Mouse (Mus musculus): ENCODE results near the gene Mrps24.

The Mrps24 gene

DNA sequence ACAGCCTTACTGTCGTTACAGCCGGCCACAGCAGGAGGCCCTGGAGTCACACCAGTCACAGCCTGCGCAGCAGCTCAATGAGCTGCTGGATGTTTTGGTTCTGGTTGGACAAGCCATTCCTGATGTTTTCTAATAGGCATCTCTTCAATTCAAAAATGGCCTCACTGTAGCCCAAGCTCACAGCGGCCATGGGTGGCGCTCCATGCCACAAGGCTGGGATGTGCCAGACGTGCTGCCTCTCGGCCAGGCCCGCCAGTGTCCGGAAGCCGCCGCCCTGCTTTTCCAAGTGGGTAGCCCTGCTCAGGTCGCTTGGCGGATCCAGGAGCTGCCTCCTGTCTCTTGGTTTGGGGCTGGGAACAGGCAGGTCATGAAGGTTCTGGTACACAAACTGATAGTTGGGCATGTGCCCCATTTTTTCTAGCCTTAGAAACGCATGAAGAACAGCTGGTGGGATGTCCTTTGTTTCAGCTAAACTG, at the start of gene Mrps24:
Mrps24 (minus strand) TSS at position 51 of the 476 bp plus-strand sequence.
- in situ Hi-C loops (cut with MboI; ENCODE audit: low sequenced_read_pairs), result no loop called here

DNA sequence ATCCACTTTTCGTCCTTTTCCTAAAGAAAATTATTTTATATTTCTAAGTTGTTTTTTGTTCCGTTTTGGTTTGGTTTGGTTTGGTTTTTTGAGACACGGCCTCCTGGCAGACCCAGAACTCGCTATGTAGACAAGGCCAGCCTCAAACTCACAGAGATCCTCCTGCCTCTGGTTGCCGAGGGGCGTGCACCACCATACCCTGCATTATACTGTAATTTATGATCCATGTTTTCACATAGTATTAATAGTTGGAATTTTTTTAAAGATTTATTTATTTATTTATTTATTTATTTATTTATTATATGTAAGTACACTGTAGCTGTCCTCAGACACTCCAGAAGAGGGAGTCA, 47.1 kb upstream of the Mrps24 start:
- in situ Hi-C loops (cut with MboI; ENCODE audit: low sequenced_read_pairs), result no loop called here

DNA sequence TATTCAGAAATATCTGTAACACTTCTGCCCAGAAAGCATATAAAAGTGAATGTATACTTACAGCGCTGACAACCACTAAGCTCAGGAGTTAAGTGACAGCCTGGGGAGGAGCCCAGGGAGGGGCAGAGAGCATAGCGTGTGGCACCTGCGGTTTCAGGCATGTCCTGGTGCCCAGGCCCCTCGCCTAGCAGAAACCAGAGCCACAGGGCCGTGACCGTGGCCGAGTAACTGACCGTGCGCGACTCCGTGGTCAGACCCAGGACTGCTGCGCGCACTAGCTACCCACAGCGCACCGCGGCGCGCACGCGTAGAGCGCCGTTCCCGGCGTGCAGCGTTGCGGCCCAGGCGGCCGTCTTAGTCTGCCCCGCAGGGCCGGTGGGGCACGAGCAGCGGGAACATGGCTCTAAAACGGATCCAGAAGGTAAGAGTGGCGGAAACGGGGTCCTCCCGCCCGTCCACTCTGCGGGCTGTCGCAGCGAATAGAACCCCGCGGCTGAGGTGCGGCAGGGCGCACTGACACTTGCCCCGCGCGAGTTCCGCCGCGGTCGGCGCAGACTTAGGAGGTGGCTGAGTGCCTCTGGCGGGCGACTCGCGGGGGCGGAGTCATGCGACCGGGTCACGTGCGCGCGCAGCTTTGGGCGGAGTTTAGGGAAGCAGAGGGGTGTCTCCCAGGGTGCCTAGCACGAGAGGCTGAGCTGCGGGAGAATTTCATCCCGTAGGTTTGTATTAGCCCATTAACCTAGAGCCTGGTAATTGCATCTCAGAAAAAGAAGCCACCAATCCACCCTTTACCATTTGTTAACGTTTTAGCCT, 46.5 kb upstream of the Mrps24 start, which contains the start of gene Urgcp:
Urgcp (minus strand) TSS at position 557 of the 813 bp plus-strand sequence.
- in situ Hi-C loops (cut with MboI; ENCODE audit: low sequenced_read_pairs), result no loop called here

DNA sequence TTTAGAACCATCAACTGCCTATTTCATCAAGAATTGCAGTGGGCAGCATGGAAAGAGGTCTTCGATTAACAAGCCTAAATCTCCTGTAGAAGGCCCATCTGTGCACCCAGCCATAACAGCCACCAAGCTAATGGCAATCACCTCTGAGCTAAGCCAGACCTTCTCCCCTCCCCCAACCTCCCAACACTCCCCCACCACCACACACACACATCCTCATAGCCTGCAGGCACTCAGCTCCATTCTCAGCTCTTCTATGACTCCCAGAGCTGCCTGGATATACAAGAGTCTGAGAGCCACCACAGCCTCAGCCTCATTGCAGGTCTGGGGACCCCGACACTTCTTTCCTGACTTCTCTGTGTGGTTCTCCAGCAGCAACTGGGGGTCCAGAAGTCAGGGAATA, 38.3 kb upstream of the Mrps24 start:
- in situ Hi-C loops (cut with MboI; ENCODE audit: low sequenced_read_pairs), result no loop called here

DNA sequence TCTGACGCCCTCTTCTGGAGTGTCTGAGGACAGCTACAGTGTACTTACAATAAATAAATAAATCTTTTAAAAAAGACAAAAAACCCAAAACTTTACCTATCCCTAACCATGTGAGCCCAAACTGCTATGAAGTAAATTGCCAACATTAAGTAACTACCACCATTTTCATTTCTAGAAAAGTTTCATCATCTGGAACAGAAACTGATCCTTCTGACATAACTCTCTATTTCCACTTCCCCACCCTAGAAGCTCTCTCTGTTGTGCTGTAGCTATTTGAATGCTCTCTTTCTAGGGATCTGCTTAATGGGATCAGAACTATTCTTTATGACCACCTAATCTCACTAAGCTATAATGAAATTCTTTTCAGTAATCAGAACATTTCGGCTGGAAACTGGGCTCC, 29.5 kb upstream of the Mrps24 start:
- in situ Hi-C loops (cut with MboI; ENCODE audit: low sequenced_read_pairs), result no loop called here

DNA sequence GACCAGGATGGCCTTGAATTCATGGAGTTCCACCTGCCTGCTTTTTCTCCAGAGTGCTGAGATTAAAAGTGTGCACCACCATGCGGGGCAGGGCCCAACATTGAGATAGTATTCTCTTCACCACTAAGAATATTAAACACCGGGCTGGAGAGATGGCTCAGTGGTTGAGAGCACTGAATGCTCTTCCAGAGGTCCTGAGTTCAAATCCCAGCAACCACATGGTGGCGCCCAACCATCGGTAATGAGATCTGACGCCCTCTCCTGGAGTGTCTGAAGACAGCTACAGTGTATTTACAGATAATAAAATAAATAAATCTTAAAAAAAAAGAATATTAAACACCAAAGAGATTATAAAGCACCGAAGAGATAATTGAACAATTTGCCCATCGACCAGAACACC, 26.6 kb upstream of the Mrps24 start:
- in situ Hi-C loops (cut with MboI; ENCODE audit: low sequenced_read_pairs), result no loop called here

DNA sequence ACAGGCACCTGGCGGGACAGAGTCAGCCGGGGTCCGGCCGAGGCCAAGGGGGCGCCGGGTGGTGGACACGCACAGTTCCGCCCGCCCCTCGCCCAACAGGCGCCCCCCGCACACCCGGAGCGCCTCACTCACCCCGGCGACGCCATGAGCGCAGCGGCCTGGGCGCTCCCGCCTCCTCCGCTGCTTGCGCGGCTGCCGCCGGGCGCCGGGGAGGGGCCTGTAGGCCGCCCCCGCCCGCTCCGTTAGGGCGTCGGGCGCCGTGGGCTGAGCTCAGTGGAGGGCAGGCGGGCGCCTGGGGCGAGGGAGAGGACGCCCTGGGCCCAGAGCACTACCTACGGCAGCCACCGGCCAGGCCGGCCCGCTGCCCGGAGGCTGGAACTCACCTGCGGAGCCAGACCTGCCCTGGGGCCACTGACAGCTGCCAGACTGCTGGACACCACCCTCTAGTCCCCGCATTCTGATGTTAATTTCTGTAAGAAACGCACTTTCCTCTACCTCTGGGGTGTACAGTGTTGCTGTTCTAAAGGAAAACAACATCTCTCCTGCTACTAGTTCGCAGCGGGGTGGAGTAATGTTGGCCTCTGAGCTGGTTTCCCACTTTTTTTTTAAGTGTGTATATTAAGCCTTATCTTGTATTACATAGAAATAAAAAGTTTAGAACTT, 25.6 kb upstream of the Mrps24 start:
- in situ Hi-C loops (cut with MboI; ENCODE audit: low sequenced_read_pairs), result no loop called here

DNA sequence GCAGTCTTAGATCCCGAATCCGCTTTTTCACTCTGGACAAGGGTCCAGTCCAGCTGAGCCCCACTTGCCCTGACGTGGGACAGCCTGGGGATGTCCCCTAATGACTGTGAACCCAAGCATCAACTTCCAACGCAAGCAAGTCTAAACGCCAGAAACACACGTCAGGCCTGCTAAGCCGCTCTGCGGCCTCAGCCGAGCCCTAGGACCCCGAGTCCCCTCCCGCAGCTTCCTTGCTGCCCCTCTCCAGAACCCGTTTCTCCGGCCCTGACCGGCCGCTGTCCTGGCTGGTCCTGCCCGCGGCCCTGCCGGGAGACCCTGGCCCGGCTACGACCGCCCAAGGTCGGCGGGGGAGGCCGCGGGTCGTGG, 25.1 kb upstream of the Mrps24 start:
- in situ Hi-C loops (cut with MboI; ENCODE audit: low sequenced_read_pairs), result no loop called here

DNA sequence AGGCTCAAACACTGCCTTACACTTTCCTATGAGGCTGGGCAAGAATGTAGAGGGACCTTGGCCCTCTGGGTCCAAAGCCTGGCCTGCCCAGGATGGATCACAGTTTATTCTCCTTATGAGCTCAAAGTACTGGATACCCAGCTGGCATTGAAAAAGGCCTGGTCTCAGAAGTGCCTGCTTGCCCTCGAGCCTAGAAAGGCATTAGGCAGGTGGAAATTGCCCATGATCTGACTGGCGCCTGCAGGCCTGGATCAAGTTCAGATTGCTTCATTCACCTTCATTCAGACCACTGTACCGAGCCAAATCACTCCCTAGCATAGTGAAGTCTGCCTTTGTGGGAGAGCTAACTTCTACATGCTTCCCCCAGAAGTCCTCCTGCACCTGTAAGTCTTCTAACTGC, 24.4 kb upstream of the Mrps24 start:
- in situ Hi-C loops (cut with MboI; ENCODE audit: low sequenced_read_pairs), result no loop called here

DNA sequence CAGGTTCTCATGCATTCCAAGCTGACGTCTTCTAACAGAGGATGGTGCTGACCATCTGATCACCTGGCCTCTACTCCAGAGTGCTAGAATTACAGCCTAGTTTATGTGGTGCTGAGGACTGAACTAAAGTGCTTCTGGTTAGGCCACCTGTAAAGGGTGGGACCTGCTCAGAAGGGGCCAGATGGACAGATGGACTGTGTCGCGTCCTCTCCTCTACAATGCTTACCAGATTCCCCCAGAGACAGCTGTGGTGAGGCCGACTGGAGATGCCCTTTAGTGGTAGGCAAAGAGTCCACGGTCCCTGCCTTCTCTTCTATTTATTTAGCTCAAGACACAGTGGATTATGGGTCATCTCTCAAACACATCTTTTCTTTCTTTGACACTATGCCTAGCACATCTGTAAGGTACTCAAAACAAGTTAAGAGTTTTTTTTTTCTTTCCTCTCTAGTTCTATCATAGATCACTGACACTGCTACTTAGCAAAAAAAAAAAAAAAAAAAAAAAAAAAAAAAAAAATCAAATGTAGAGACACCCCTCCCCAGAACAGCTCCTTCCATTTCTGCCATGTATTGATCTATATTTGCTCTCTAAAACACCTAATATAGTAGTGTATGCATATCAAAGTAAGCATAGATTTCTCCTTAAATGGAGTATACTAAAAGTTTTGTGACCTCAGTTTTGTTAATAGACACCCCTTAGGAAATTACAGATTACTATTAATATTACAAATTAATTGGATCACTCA, 23.6 kb upstream of the Mrps24 start:
- in situ Hi-C loops (cut with MboI; ENCODE audit: low sequenced_read_pairs), result no loop called here

DNA sequence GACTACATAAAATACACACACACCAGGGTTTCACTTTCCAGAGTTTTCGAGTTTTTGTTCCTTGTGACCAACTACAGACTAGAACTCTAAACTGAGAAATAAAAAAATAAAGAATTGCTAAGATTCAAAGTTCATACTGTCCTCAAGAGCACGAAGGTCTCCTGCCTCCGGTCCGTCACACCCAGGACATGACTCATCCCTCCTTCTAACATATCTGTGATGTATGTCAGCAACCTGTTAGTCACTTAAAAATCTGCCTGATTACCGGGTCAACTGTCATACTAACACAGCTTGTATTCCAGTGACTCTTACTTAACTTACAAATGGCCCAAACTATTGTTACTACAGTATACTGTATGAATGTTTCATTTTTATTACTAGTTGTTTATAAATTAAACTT, 21.7 kb upstream of the Mrps24 start:
- in situ Hi-C loops (cut with MboI; ENCODE audit: low sequenced_read_pairs), result no loop called here

DNA sequence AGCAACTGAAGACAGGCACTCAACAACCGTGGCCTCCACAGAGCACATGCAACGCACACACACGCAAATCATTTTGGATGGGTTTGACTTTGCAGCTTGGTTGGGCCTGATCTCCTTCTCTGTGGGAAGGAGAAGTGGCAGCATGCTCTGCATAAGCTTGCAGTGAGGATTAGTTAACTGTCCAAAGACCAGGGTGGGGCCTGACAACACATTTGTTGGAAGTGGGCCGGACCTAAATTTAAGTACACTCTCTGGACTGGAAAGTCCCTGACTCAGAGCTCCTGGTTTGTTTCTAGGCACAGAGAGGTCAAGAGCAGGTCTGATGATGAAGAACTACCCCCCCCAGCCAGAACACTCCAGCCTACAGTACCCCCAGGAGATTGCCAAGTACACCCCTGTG, 18.8 kb upstream of the Mrps24 start:
- in situ Hi-C loops (cut with MboI; ENCODE audit: low sequenced_read_pairs), result no loop called here

DNA sequence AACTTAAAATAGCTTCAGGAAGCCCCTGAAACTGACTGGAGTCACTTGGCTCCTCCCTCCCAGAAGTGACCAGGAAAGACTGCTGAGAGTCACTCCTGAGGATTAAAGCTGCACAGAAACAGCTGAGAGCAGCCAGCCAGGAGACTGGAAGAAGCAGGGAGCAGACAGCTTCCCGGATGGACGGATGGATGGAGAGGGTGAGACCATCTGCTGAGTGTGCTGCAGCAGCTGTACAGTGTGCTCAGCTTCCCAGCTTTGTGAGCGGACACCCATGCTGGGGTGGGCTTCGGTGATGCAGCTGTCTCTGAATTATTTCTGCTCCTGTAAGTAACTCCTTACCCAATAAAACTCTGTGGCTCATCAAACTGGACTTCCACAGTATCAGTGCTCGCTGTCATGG, 16.9 kb upstream of the Mrps24 start:
- in situ Hi-C loops (cut with MboI; ENCODE audit: low sequenced_read_pairs), result no loop called here

DNA sequence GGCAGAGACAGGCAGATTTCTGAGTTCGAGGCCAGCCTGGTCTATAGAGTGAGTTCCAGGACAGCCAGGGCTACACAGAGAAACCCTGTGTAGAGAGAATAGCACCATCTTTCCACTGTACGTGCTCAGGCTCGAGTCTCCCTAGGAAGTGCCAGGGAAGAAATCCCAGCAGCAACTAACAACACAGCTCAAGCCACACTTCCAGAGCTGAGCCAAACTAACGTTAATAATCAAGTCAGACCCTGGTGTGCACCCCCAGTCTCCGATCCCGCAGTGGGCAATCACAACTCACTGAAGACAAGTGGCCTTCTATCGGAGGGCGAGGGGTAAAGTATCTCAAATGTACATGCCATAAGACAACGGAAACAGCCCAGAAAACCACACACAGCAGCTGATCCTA, 14.1 kb upstream of the Mrps24 start:
- in situ Hi-C loops (cut with MboI; ENCODE audit: low sequenced_read_pairs), result no loop called here

DNA sequence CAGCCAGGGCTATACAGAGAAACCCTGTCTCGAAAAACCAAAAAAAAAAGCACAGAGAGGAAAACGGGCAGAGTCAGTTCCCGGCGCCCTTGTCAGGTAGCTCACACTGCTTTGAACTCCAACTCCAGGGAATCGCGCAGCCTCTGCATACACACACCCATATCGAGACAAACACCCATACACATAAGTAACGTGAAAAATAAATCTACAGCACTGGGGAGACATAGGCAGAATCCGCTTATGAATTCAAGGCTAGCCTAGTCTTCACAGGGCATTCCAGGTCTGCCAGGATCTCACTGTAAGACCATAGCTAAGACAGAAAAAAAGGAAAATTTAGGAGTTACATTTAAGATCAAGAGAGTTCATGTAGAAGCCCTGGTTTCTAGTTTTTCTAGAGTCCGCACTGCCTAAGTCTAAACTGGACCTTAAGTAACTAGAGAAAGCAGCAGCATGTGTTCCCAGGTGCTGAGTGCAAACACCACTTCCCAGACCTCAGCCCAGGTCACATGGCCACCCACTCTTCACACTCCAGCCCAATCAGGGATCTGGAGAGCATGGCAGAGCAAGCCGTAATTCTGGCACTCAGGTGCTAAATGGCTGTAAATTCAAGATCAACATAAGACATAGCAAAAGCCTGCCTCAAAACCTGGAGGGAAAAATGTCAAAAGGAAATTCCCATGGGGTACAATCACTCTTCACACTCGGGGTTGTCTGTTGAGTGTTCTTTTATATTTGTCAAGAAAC, 3.3 kb upstream of the Mrps24 start:
- in situ Hi-C loops (cut with MboI; ENCODE audit: low sequenced_read_pairs), result no loop called here

DNA sequence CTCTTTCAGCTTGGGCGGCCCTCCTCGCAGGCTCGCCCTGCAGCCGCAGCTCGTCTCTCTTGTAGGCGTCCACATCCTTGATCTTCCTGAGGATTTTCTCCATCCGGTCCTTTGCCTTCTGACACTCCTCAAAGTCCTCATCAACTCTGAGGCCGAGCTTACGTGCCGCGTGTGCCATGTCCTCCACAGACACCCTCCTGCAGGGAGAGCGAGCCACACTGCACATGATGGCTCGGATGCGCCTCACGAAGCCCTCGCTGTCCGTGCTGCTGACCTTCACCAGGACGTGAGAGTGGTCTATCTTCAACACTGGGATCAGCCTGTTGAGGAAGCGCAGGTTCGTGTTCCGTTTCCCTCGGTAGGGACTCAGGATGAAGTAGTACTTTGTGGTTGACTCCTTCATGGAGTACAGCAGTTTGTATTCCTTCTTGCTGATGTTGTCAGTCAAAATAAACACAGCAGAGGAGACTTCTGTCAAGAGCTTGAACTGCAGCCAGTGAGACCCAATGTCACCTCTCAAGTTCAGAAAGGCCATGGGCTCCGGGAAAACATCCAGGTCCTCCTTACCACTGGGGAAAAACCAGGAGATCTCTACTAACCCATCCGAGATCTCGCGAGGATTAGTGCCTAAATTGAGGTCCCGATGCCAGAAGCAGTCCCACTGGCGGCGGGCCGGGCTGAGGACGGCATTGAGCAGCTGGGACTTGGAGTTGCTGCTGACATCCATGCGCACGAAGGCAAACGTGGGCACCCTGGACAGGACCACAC, 1.6 kb upstream of the Mrps24 start:
- in situ Hi-C loops (cut with MboI; ENCODE audit: low sequenced_read_pairs), result no loop called here

DNA sequence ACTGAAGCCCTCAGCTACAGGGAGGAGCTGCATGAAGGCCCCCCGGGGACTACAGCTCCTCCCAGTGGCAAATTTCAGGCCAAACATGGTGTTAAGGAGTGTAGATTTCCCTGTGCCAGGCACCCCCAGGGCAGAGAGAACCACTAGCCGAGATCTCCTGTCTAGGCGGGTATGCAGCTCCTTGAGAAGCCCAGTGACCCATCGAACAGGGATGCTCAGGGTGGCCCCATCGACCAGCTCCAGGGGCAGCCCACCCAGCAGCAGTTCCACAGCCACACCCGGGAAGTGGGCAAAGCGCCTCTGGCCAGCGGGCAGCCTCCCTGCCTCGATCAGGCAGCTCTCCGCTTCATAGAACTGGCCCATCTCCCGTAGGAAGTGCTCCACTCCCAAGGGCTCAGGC, 766 bp upstream of the Mrps24 start:
- in situ Hi-C loops (cut with MboI; ENCODE audit: low sequenced_read_pairs), result no loop called here

DNA sequence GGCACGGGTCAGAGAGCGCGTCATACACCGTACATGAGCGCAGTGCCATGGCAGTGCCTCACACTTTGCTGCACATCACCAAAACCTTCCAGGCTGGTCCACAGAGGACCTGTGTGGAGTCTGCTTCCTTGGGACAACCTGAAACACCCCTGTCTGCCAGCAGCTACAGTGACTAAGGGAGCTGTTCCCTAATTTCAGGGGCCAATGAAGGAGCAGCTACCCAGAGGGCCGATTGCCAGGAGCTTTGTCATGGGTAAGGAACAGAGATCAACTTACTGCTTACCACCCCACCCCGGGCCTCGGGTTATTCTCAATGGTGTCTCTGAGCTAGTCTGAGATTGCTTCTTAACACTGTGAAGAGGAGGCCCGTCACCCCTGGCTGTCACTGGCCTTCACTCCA, 301 bp downstream of the Mrps24 start:
- in situ Hi-C loops (cut with MboI; ENCODE audit: low sequenced_read_pairs), result no loop called here

DNA sequence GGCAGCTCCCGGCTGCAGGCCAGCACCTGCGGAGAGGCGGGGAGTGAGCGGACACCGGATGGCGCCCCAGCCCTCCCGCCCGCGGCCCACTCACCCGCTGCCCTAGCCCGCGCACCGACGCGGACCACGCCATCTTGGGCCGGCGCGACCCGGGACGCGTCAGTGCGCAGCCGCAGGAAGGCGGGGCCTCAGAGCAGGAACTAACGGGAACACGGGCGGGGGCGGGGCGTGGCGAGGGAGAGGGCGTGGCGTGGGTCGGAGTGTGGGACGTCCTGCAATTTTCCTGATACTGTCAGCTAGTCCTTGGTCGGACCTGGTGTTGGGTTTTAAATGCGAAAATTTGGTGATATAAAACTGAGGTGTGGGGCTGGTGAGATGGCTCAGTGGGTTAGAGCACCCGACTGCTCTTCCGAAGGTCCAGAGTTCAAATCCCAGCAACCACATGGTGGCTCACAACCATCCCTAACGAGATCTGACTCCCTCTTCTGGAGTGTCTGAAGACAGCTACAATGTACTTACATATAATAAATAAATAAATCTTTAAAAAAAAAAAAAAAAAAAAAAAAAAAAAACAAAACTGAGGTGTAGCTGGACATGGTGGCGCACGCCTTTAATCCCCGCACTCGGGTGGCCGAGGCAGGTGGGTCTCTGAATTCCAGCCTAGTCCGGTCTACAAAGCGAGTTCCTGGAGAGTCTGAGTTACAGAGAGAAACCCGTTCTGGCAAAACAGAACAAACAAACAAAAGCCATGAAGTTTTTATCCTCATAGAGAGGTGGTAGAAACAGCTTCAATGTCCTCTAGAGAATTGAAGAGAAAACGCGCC, 7.7 kb downstream of the Mrps24 start:
- in situ Hi-C loops (cut with MboI; ENCODE audit: low sequenced_read_pairs), result no loop called here
